Mouse (Mus musculus) stomach, postnatal 0 days (tissue): ENCODE results near the gene Ifit1bl2. TPM values are rescaled to one million over a fixed set of nuclear protein-coding genes. Genes with fewer than 3 reads are reported as not detected.
"Not testable (repeated sequence)": the region's sequence is repeated elsewhere in the genome, so short reads cannot be mapped to it uniquely, and the experiment has no call there.

Experiments
- ATAC-seq: fragments of 200-750 bp; cut with Nextera tagmentation; 2 replicates; pipeline ENCODE4 v1.8.0; 2017; ENCODE audit not compliant: low FRiP score, low TSS enrichment
- DNase-seq: peaks from one replicate; pipeline ENCODE4 v3.0.0-alpha.2; 2016; ENCODE audit warnings: low spot score
- H3K27ac ChIP-seq: fragments of 300-500 bp; sonication (generic); replicated peaks from 2 replicates; pipeline ENCODE4 v1.5.1; 2014; ENCODE audit warnings: mild to moderate bottlenecking, control low read depth
- H3K27me3 ChIP-seq: fragments of 300-500 bp; sonication (generic); 2 replicates; pipeline ENCODE4 v1.6.1; 2014; ENCODE audit warnings: low read length; ENCODE audit not compliant: control insufficient read depth, insufficient read depth
- H3K36me3 ChIP-seq: fragments of 300-500 bp; sonication (generic); 2 replicates; pipeline ENCODE4 v1.6.1; 2014; ENCODE audit warnings: low read length, mixed read lengths; ENCODE audit not compliant: control insufficient read depth, insufficient read depth
- H3K4me1 ChIP-seq: fragments of 300-500 bp; sonication (generic); replicated peaks from 2 replicates; pipeline ENCODE4 v1.6.1; 2014; ENCODE audit warnings: antibody characterized with exemption; ENCODE audit not compliant: control insufficient read depth, insufficient read depth
- H3K4me2 ChIP-seq: fragments of 300-500 bp; sonication (generic); replicated peaks from 2 replicates; pipeline ENCODE4 v1.6.1; 2014; ENCODE audit warnings: low read depth, mild to moderate bottlenecking, control low read depth, moderate library complexity
- H3K4me3 ChIP-seq: fragments of 300-500 bp; sonication (generic); 2 replicates; pipeline ENCODE4 v1.5.1; 2014; ENCODE audit warnings: low read depth, low read length, control low read depth
- H3K9ac ChIP-seq: fragments of 300-500 bp; sonication (generic); 2 replicates; pipeline ENCODE4 v1.6.1; 2014; ENCODE audit warnings: mild to moderate bottlenecking, low read length, control low read depth, mixed read lengths
- H3K9me3 ChIP-seq: fragments of 300-500 bp; sonication (generic); 2 replicates; pipeline ENCODE4 v1.6.1; 2016; ENCODE audit warnings: low read length; ENCODE audit not compliant: control insufficient read depth
- CTCF ChIP-seq: IDR thresholded peaks from 2 replicates; pipeline ENCODE4 v1.5.1; 2016; ENCODE audit warnings: antibody characterized with exemption, low read depth, mild to moderate bottlenecking, moderate library complexity
- EP300 ChIP-seq: optimal IDR thresholded peaks from 2 replicates; pipeline ENCODE3; 2016; ENCODE audit warnings: antibody characterized with exemption
- WGBS: fragments of 180-500 bp; shearing (Covaris S2); extraction: QIAGEN DNeasy Blood & Tissue Kit; methylation state at CpG from one replicate; pipeline ENCODE4 v1.1.7; 2014; 5-methylcytosine and 5-hydroxymethylcytosine counted together
- polyA plus RNA-seq: library from polyadenylated mRNA; unstranded; fragments of >200 nt; fragmentation: Nextera tagmentation; extraction: Ambion mirVana; gene quantifications from 2 replicates; pipeline ENCODE4 v1.2.1, GENCODE M21; 2015

Ifit1bl2 gene
- polyA plus RNA-seq, 1 experiment from 2014 or later, result 0.10 TPM

- Histone ChIP-seq H3K27ac (no peak overlapping the region), H3K4me3 (no peak overlapping the region), H3K9me3 (no peaks in the 10 kb centered on the region), H3K27me3 (no peaks in the 10 kb centered on the region), H3K9ac (no peak overlapping the region), H3K36me3 (no peaks in the 10 kb centered on the region), H3K4me1 (no peaks in the 10 kb centered on the region), H3K4me2 (peak overlapping the region; percentile 53)
- whole genome bisulfite sequencing, result 43% methylated on average over 4 of the region's 5 CpGs
- TF ChIP-seq EP300, result no peak
- TF ChIP-seq CTCF, result no peak
- ATAC-seq (peak; percentile 57), DNase-seq (no peak)
Measured at GRCm38 (mm10) chr19:34662740-34663139, 22.2 kb upstream of the Ifit1bl2 start.

- Histone ChIP-seq H3K9me3 (no peaks in the 10 kb centered on the region), H3K36me3 (no peaks in the 10 kb centered on the region), H3K4me3 (peak overlapping the region; percentile 35), H3K4me2 (peak overlapping the region; percentile 53), H3K27ac (no peak overlapping the region), H3K9ac (no peak overlapping the region; the same call in 1 of the 2 replicates), H3K4me1 (no peaks in the 10 kb centered on the region), H3K27me3 (no peaks in the 10 kb centered on the region)
- ATAC-seq (peak; percentile 94), DNase-seq (peak; percentile 77)
- TF ChIP-seq EP300 (no peak), CTCF (peak; percentile 86)
- WGBS, result 5% methylated on average over 13 of the region's 13 CpGs
Measured at GRCm38 (mm10) chr19:34662067-34662507, 21.5 kb upstream of the Ifit1bl2 start.

DNA sequence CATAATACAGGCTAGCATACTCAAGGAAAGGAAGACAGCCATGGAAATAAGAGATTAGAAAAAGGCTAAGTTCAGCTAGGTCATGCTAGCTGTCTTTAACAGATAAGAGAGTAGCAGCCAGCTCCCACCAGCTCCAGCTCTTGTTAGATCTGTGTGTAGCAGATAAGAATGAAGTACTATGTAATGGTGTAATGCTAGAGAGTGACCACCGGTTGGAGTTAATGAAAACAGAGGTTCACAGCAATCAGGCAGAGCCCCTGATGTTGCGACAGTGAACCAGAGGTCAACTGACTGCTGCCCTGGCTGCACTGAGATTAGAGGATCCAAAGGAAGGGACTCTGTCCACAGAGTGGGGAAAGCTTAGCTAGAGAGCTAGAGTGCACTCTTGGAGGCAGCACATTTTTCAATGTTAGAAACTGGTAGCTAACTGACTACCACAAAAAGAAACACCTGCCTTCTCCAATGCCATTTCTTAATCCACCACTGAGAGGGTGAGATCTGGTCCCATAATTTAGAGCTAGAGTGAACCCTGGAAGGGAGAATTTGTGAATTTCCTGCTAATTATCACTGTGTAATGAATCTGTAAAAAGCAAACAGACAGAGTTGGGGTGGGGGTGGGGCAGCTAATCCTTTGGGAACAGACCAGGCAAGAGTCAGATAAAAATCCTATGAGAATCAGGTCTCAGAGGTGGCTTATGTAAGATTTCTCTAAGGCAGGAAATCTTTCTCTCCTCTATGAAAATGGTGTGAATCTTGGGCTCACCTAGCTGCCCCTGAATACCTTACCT is 16.2 kb upstream of the Ifit1bl2 start:
- Histone ChIP-seq H3K27me3 (no peaks in the 10 kb centered on the region), H3K27ac (no peak overlapping the region)
- no peak for TF ChIP-seq EP300
- no peak for TF ChIP-seq CTCF

GRCm38 (mm10) chr19:34655227-34655805 is 14.8 kb upstream of the Ifit1bl2 start:
- TF ChIP-seq CTCF, result no peak
- no peak for TF ChIP-seq EP300
- Histone ChIP-seq H3K4me1 (no peaks in the 10 kb centered on the region), H3K4me3 (no peak overlapping the region), H3K27me3 (no peaks in the 10 kb centered on the region), H3K4me2 (no peak overlapping the region), H3K9me3 (no peaks in the 10 kb centered on the region), H3K36me3 (no peaks in the 10 kb centered on the region), H3K9ac (no peak overlapping the region), H3K27ac (no peak overlapping the region)
- ATAC-seq (no peak), DNase-seq (no peak)
- WGBS, result 65% methylated on average over 10 of the region's 10 CpGs

More for the DNA sequence above, 16.2 kb upstream of the Ifit1bl2 start:
- H3K4me1 ChIP-seq, result no peaks in the 10 kb centered on the region
- H3K36me3 ChIP-seq, result no peaks in the 10 kb centered on the region
- H3K4me2 ChIP-seq, result no peak overlapping the region
- no peaks in the 10 kb centered on the region for H3K9me3 ChIP-seq
- H3K4me3 ChIP-seq, result no peak overlapping the region
- WGBS, result 28% methylated on average over 2 of the region's 2 CpGs
- DNase-seq (no peak), ATAC-seq (no peak)
- no peak overlapping the region for H3K9ac ChIP-seq

GRCm38 (mm10) chr19:34650997-34651396 is 10.5 kb upstream of the Ifit1bl2 start:
- ATAC-seq, result no peak
- WGBS, result 77% methylated on average over 6 of the region's 6 CpGs
- no peaks in the 10 kb centered on the region for H3K36me3 ChIP-seq
- H3K27ac ChIP-seq, result no peak overlapping the region
- H3K27me3 ChIP-seq, result no peaks in the 10 kb centered on the region
- no peaks in the 10 kb centered on the region for H3K9me3 ChIP-seq
- no peak overlapping the region for H3K9ac ChIP-seq
- H3K4me2 ChIP-seq, result no peak overlapping the region
- no peak for TF ChIP-seq EP300
- TF ChIP-seq CTCF, result no peak
- H3K4me3 ChIP-seq, result no peak overlapping the region
- DNase-seq, result no peak
- H3K4me1 ChIP-seq, result no peaks in the 10 kb centered on the region

DNA sequence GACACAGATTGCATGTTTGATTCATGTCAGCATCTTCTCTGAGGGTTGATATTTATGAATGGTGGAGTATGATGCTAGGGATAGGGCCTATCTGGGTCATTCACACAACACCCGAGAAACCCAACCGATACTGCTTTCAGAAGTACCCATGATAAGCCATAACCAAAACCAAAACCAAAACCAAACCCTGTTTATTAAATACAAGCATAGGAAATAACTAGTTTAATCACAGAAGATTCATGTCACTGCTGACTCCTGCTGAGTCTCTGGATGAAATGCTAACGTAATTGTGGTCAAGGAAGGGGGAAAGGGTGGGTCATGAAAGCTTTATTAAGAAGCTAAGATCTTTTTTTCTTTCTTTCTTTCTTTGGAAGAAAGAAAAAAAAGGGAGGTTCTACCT is 9.7 kb upstream of the Ifit1bl2 start:
- no peaks in the 10 kb centered on the region for H3K4me1 ChIP-seq
- H3K9me3 ChIP-seq, result no peaks in the 10 kb centered on the region
- TF ChIP-seq EP300, result no peak
- TF ChIP-seq CTCF, result no peak
- H3K9ac ChIP-seq, result no peak overlapping the region
- DNase-seq (no peak), ATAC-seq (no peak)
- H3K4me2 ChIP-seq, result no peak overlapping the region
- no peaks in the 10 kb centered on the region for H3K27me3 ChIP-seq
- H3K27ac ChIP-seq, result no peak overlapping the region
- WGBS, result 83% methylated on average over 3 of the region's 3 CpGs
- no peak overlapping the region for H3K4me3 ChIP-seq
- no peaks in the 10 kb centered on the region for H3K36me3 ChIP-seq

GRCm38 (mm10) chr19:34647630-34648029 is 7.1 kb upstream of the Ifit1bl2 start:
- 81% methylated on average over 7 of the region's 8 CpGs for WGBS
- not testable (repeated sequence) for H3K27me3 ChIP-seq, DNase-seq, ATAC-seq, H3K4me2 ChIP-seq, H3K36me3 ChIP-seq, H3K4me3 ChIP-seq, H3K4me1 ChIP-seq, H3K9me3 ChIP-seq, H3K27ac ChIP-seq, H3K9ac ChIP-seq
